Mouse (Mus musculus) lung, postnatal 36 days (tissue): ENCODE results near the gene Cd247.

Experiments used
- DNase-seq: peaks from one replicate; pipeline ENCODE4 v3.0.0; 2022; ENCODE audit warnings: mixed read lengths

Gene Cd247

DNA sequence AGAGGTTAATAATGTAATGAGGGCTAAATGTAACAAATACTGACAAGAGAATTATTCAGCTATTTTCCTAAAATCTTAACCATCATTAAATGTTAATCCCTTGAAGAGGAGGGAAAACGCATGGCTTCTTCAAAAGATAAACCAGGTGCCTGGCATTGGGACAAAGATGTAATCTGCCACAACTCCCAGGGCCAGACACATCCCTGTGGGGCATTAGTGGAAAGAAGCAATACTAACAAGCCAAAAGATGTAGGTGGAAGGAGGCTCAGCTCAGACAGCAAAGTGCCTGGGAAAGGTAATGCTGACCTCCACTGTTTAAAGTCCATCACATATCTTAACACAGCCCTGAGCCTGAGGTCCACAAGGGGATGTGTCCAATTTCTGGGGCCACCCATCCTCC is 134.0 kb downstream of the Cd247 start:
- no peak for DNase-seq

DNA sequence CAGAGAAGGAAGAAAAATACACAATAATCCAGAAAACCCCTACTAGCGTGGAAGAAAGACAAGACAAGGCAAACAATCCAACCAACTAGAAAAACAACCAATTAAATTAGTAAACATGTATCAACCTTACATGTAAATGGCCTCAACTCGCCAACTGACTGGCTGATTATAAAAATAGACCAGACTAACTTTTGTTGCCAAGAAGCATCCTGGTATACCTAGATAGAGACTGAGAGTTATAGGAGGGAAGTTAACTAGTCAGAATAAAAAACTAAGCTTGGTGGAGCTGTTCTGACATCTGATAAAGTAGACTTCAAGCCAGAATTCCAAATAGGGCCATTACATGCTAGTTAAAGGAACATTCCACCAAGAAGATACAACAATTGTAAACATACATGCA is 136.7 kb downstream of the Cd247 start:
- DNase-seq = no peak
